Mouse (Mus musculus): ENCODE results near the gene Spaar.

The Spaar gene

GRCm38 (mm10) chr4:43798936-43799335 lies 69.1 kb downstream of the Spaar start:
- no peak for DNase-seq (ENCODE audit: low read depth, low spot score)
